Mouse (Mus musculus) layer of hippocampus, adult 6 months (tissue): ENCODE results near the gene Ltf. TPM values are rescaled to one million over a fixed set of nuclear protein-coding genes. Genes with fewer than 3 reads are reported as not detected.

Experiments
- long read RNA-seq, 2 experiments: library from polyadenylated mRNA; unstranded; transcript quantifications; one replicate each; pipeline ENCODE4 v2.0.0; 2019 to 2020
- polyA plus RNA-seq: library from polyadenylated mRNA; unstranded; fragments of <200 nt; fragmentation: Nextera tagmentation; gene quantifications from 2 replicates; pipeline ENCODE4 v1.2.3, GENCODE M21; 2021

Ltf gene
- 0.21 TPM in 1 of 2 replicates, not detected in the other for polyA plus RNA-seq
- long read RNA-seq, experiment 1: 0 reads
- long read RNA-seq, experiment 2: 0 reads

GRCm38 (mm10) chr9:111019022-111019421 lies at the start of gene Ltf:
TSS of gene Ltf (plus strand) at chr9:111019271.

GRCm38 (mm10) chr9:110990204-110990603 lies 28.9 kb upstream of the Ltf start, which contains the start of gene Rtp3:
TSS of gene Rtp3 (minus strand) at chr9:110990583.

DNA sequence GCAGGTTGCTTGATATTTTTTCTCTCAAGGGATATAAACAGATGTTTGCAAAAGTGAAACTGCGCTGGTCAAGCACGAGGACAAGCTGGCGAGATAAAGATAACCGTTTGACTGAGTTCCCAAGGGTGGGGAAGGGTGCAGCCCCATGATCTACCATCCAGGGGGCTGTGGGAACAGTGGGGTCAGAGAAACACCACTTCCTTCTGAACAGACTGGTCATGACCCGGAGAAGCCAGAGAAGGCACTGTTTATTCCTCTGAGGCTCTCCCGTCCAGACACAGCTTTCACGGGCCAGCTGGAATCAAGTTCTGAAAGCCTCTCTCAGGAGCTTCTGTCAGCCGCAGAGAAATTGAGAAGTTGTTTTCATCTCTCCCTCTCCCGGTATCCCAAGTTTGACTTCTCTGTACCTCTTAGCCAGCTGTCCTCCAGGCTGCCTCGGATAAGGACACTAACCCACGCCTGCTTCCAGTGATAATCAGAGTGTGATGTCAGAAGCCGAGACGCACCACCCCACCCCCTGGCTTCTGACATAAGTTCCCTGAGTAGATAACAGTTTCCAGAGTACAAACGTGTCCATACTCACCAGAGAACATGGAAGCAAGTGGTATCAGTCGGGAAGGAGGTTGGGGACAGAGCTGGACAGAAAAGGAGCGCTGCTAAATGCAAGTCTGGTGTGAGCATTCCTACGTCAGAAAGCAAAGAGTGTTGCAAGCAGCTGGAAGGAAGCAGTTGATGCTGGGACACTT lies 37.9 kb downstream of the Ltf start, which contains the start of gene Ccrl2:
Gene Ccrl2 (minus strand): TSS at position 722 of the 746 bp plus-strand sequence.

Other genes with a start within 250 kb of the Ltf start
- gene Prss42, start 221.1 kb upstream of the Ltf start, polyA plus RNA-seq: not detected in 2 replicates
- gene Prss44, start 205.3 kb upstream of the Ltf start, polyA plus RNA-seq: not detected in 2 replicates
- gene Prss43, start 192.6 kb upstream of the Ltf start, polyA plus RNA-seq: 0.23 and 0.25 TPM in 2 replicates
- 0.59 and 0.64 TPM in 2 replicates for gene Prss45, start 184.7 kb upstream of the Ltf start, polyA plus RNA-seq
- gene Prss46, start 174.8 kb upstream of the Ltf start, polyA plus RNA-seq: not detected in 2 replicates
- 0.94 and 3.3 TPM in 2 replicates for gene Prss50, start 161.3 kb upstream of the Ltf start, polyA plus RNA-seq
- 1.2 TPM in 2 replicates for gene Als2cl, start 139.4 kb upstream of the Ltf start, polyA plus RNA-seq
- gene Tmie, start 139.2 kb upstream of the Ltf start, polyA plus RNA-seq: 0.95 and 2.4 TPM in 2 replicates
- not detected in 2 replicates for gene Fam240a, start 102.4 kb upstream of the Ltf start, polyA plus RNA-seq
- gene Tdgf1, start 73.1 kb upstream of the Ltf start, polyA plus RNA-seq: 1.2 TPM in 2 replicates
- 3.2 and 3.9 TPM in 2 replicates for gene Lrrc2, start 67.7 kb upstream of the Ltf start, polyA plus RNA-seq
- gene Rtp3, start 28.7 kb upstream of the Ltf start, polyA plus RNA-seq: 0.28 and 0.29 TPM in 2 replicates
- gene Ccrl2, start 38.2 kb downstream of the Ltf start, polyA plus RNA-seq: 1.5 and 1.7 TPM in 2 replicates
- gene Lrrfip2, start 98.3 kb downstream of the Ltf start, polyA plus RNA-seq: 25.2 and 26.5 TPM in 2 replicates